Mouse (Mus musculus): ENCODE measurements at regions not wholly inside any gene's neighbourhood (a gene's known extent, or its start where the extent isn't known, plus 50 kb on each side); places are given as distances from the start of the nearest gene placed in this dataset.
A peak's percentile ranks its signal among the peaks of the same experiment; 100 is the strongest.

GRCm38 (mm10) chr19:13980988-13981630 is 67.8 kb downstream of the Olfr1505 start:
- H3K4me3 ChIP-seq (replicated peaks; ENCODE audit: extremely low read depth, low read depth, low read length) = no peak overlapping the region
- H3K4me1 ChIP-seq (ENCODE audit: control insufficient read depth, insufficient read depth, low read length) = no peaks in the 10 kb centered on the region
- 18% methylated on average over 4 of the region's 4 CpGs for WGBS
- DNase-seq = no peak
- TF ChIP-seq CTCF (IDR thresholded peaks at IDR 0.05; ENCODE audit: insufficient read depth, low read length) = peak; percentile 18; the same call in 1 of the 2 replicates
- no peak for TF ChIP-seq POLR2A (IDR thresholded peaks at IDR 0.05; ENCODE audit: borderline replicate concordance, extremely low read depth, low read depth, low read length)

- WGBS = 72% methylated on average over 3 of the region's 3 CpGs
These were observed 69.5 kb downstream of the Olfr1505 start for GRCm38 (mm10) chr19:13982823-13983222.

More at GRCm38 (mm10) chr19:13982823-13983222, 69.5 kb downstream of the Olfr1505 start:
- no peak for DNase-seq
- Histone ChIP-seq H3K4me1 (ENCODE audit: control insufficient read depth, insufficient read depth, low read length) (no peaks in the 10 kb centered on the region), H3K4me3 (replicated peaks; ENCODE audit: extremely low read depth, low read depth, low read length) (no peak overlapping the region)
- TF ChIP-seq POLR2A (IDR thresholded peaks at IDR 0.05; ENCODE audit: borderline replicate concordance, extremely low read depth, low read depth, low read length) (no peak), CTCF (IDR thresholded peaks at IDR 0.05; ENCODE audit: insufficient read depth, low read length) (no peak)

Data from lung, adult 2 months (tissue).